Mouse (Mus musculus): ENCODE data around the gene Pdzph1. TPM values are rescaled to one million over a fixed set of nuclear protein-coding genes. Genes with fewer than 3 reads are reported as not detected.

The Pdzph1 gene
- 58.6 TPM for polyA plus RNA-seq (2014; fragmentation: Illumina TruSeq; extraction: RNeasy Lipid Tissue Mini Kit (QIAGEN cat#74804); ENCODE audit: low read depth, low replicate concordance)

GRCm38 (mm10) chr17:58991275-58991674, at the start of gene Pdzph1:
Pdzph1 (minus strand) TSS chr17:58991375.

GRCm38 (mm10) chr17:59013091-59013459, 21.9 kb upstream of the Pdzph1 start, which contains the start of gene Nudt12:
Nudt12 (minus strand) TSS chr17:59013372.

Other genes starting within 250 kb of the Pdzph1 start
- 5.8 TPM for gene Nudt12, start 22.0 kb upstream of the Pdzph1 start, polyA plus RNA-seq (2014; fragmentation: Illumina TruSeq; extraction: RNeasy Lipid Tissue Mini Kit (QIAGEN cat#74804); ENCODE audit: low read depth, low replicate concordance)

Measured in testis, adult 10 weeks (tissue).